Mouse (Mus musculus): ENCODE measurements at regions not wholly inside any gene's neighbourhood (a gene's known extent, or its start where the extent isn't known, plus 50 kb on each side); places are given as distances from the start of the nearest gene placed in this dataset.

GRCm38 (mm10) chr2:158909086-158909485 is 114.5 kb downstream of the Dhx35 start:
- Histone ChIP-seq H3K27ac (no peak overlapping the region), H3K9ac (no peak overlapping the region), H3K27me3 (replicated peaks) (0 out of 2 replicates have a peak, but pooled peaks cover 3% of the 10 kb centered on the region), H3K4me1 (replicated peaks) (no peaks in the 10 kb centered on the region), H3K36me3 (no peaks in the 10 kb centered on the region), H3K9me3 (no peaks in the 10 kb centered on the region), H3K4me3 (replicated peaks) (no peak overlapping the region), H3K4me2 (replicated peaks) (no peak overlapping the region)
- ATAC-seq: no peak
- WGBS: 74% methylated on average over 3 of the region's 3 CpGs

- no peak overlapping the region for H3K4me2 ChIP-seq (replicated peaks)
- H3K36me3 ChIP-seq: no peaks in the 10 kb centered on the region
- ATAC-seq: no peak
- no peak overlapping the region for H3K4me3 ChIP-seq (replicated peaks)
- H3K27ac ChIP-seq: no peak overlapping the region
- 58% methylated on average over 8 of the region's 8 CpGs for WGBS
- no peaks in the 10 kb centered on the region for H3K9me3 ChIP-seq
- no peaks in the 10 kb centered on the region for H3K4me1 ChIP-seq (replicated peaks)
- 0 out of 2 replicates have a peak, but pooled peaks cover 3% of the 10 kb centered on the region for H3K27me3 ChIP-seq (replicated peaks)
- no peak overlapping the region for H3K9ac ChIP-seq
These were observed 115.7 kb downstream of the Dhx35 start for GRCm38 (mm10) chr2:158910325-158910724.

GRCm38 (mm10) chr2:158911191-158911590 is 116.6 kb downstream of the Dhx35 start:
- no peak overlapping the region for H3K9ac ChIP-seq
- H3K36me3 ChIP-seq: no peaks in the 10 kb centered on the region
- no peaks in the 10 kb centered on the region for H3K9me3 ChIP-seq
- no peak for ATAC-seq
- no peak overlapping the region for H3K4me3 ChIP-seq (replicated peaks)
- H3K4me2 ChIP-seq (replicated peaks): no peak overlapping the region
- H3K27ac ChIP-seq: no peak overlapping the region
- no peaks in the 10 kb centered on the region for H3K4me1 ChIP-seq (replicated peaks)
- 57% methylated on average over 7 of the region's 7 CpGs for WGBS
- H3K27me3 ChIP-seq (replicated peaks): 0 out of 2 replicates have a peak, but pooled peaks cover 3% of the 10 kb centered on the region

DNA sequence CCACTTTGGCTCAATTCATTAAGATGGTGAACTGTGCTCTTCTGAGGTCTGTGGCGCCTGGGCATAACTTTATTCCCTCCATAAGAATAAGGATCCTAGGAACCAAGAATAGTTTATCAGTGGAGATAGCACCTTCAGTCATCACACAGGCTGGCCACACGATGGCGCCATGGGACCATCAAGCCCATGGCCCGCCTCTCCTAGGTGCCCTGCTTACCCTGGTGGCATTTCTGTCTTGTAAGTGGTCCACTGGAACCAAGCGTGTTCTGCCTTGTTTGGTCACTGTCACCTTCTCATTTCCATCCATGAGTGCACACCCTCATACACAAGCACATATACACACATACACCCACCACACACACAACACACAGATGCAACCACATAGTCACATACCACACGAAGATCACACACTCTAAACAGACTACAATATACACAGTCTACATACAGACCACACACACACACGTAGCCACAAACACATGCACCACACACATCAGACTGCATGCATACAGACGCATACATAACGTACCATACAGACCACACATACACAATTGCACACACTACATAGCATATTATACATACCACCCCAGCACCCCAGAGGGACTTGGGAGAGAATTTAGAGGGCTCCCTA is 118.1 kb downstream of the Dhx35 start:
- H3K4me2 ChIP-seq (replicated peaks): no peak overlapping the region
- H3K9me3 ChIP-seq: no peaks in the 10 kb centered on the region
- no peak overlapping the region for H3K9ac ChIP-seq
- H3K4me3 ChIP-seq (replicated peaks): no peak overlapping the region
- 0 out of 2 replicates have a peak, but pooled peaks cover 3% of the 10 kb centered on the region for H3K27me3 ChIP-seq (replicated peaks)
- H3K27ac ChIP-seq: no peak overlapping the region
- 35% methylated on average over 9 of the region's 9 CpGs for WGBS
- ATAC-seq: no peak
- H3K4me1 ChIP-seq (replicated peaks): no peaks in the 10 kb centered on the region
- H3K36me3 ChIP-seq: no peaks in the 10 kb centered on the region

DNA sequence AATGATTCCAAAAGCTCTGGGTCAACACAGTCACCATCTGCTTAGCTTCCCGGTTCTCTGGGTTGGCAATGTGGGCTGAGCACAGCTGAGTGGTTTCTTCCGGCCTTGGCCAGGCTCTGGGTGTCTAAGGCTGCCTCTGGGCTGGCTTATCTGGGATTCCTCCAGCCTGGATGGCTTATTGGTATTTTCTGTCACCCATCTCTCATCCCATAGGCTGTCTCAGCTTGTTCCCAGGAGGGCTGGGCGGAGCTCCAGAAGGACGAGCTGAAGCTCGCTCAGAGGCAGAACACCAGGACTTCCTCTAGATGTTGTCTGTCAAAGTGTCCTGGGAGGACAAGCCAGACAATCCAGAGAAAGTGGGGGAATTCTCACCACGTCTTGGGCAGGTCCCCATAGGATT is 122.8 kb downstream of the Dhx35 start:
- Histone ChIP-seq H3K4me1 (replicated peaks) (no peaks in the 10 kb centered on the region), H3K9ac (no peak overlapping the region), H3K27me3 (replicated peaks) (no peaks in the 10 kb centered on the region), H3K9me3 (no peaks in the 10 kb centered on the region), H3K27ac (no peak overlapping the region), H3K36me3 (no peaks in the 10 kb centered on the region), H3K4me2 (replicated peaks) (no peak overlapping the region), H3K4me3 (replicated peaks) (no peak overlapping the region)
- WGBS: 38% methylated on average over 6 of the region's 6 CpGs
- no peak for ATAC-seq

GRCm38 (mm10) chr2:158918312-158918711 is 123.7 kb downstream of the Dhx35 start:
- H3K27me3 ChIP-seq (replicated peaks): no peaks in the 10 kb centered on the region
- no peak overlapping the region for H3K27ac ChIP-seq
- no peaks in the 10 kb centered on the region for H3K36me3 ChIP-seq
- H3K4me1 ChIP-seq (replicated peaks): no peaks in the 10 kb centered on the region
- no peak overlapping the region for H3K9ac ChIP-seq
- no peak overlapping the region for H3K4me2 ChIP-seq (replicated peaks)
- no peak for ATAC-seq
- no peaks in the 10 kb centered on the region for H3K9me3 ChIP-seq
- H3K4me3 ChIP-seq (replicated peaks): no peak overlapping the region
- WGBS: 83% methylated on average over 5 of the region's 5 CpGs

GRCm38 (mm10) chr2:158921342-158922255 is 127.0 kb downstream of the Dhx35 start:
- Histone ChIP-seq H3K27me3 (replicated peaks) (no peaks in the 10 kb centered on the region), H3K9me3 (no peaks in the 10 kb centered on the region), H3K4me1 (replicated peaks) (no peaks in the 10 kb centered on the region), H3K36me3 (no peaks in the 10 kb centered on the region), H3K9ac (no peak overlapping the region), H3K4me2 (replicated peaks) (no peak overlapping the region), H3K4me3 (replicated peaks) (no peak overlapping the region), H3K27ac (no peak overlapping the region)
- WGBS: 68% methylated on average over 12 of the region's 12 CpGs
- no peak for ATAC-seq

GRCm38 (mm10) chr2:158922766-158923165 is 128.2 kb downstream of the Dhx35 start:
- H3K36me3 ChIP-seq: no peaks in the 10 kb centered on the region
- H3K4me2 ChIP-seq (replicated peaks): no peak overlapping the region
- H3K9me3 ChIP-seq: no peaks in the 10 kb centered on the region
- ATAC-seq: no peak
- no peak overlapping the region for H3K4me3 ChIP-seq (replicated peaks)
- no peak overlapping the region for H3K27ac ChIP-seq
- no peaks in the 10 kb centered on the region for H3K27me3 ChIP-seq (replicated peaks)
- H3K9ac ChIP-seq: no peak overlapping the region
- WGBS: 39% methylated on average over 5 of the region's 5 CpGs
- H3K4me1 ChIP-seq (replicated peaks): no peaks in the 10 kb centered on the region

DNA sequence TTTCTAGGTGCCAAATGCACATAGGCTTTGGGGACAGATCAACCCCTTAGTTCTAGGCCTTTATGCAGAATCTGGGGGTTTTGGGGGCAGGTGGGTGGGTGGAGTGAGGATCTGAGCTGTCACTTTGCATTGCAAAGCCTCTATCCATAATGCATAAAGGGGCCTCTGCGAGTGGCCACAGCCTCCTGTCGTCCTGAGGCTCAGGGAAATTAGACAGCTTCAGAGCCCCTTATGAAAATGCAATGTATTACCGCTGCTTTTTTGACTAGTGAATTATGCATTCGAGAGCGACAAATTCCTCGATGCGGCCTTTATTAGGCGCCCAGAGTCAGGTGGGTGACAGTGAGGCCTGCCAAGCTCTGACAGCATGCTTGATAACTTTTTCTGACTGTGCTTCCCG is 134.9 kb downstream of the Dhx35 start:
- Histone ChIP-seq H3K27ac (no peak overlapping the region), H3K4me3 (replicated peaks) (no peak overlapping the region), H3K4me1 (replicated peaks) (no peaks in the 10 kb centered on the region), H3K4me2 (replicated peaks) (no peak overlapping the region), H3K27me3 (replicated peaks) (no peaks in the 10 kb centered on the region), H3K9me3 (no peaks in the 10 kb centered on the region), H3K9ac (no peak overlapping the region), H3K36me3 (no peaks in the 10 kb centered on the region)
- no peak for ATAC-seq
- WGBS: 79% methylated on average over 9 of the region's 9 CpGs

- Histone ChIP-seq H3K27me3 (replicated peaks) (no peaks in the 10 kb centered on the region), H3K4me2 (replicated peaks) (no peak overlapping the region), H3K4me3 (replicated peaks) (no peak overlapping the region), H3K4me1 (replicated peaks) (no peaks in the 10 kb centered on the region), H3K9ac (no peak overlapping the region), H3K9me3 (no peaks in the 10 kb centered on the region), H3K36me3 (no peaks in the 10 kb centered on the region), H3K27ac (no peak overlapping the region)
- 86% methylated on average over 2 of the region's 2 CpGs for WGBS
- ATAC-seq: no peak
These were observed 143.4 kb downstream of the Dhx35 start for GRCm38 (mm10) chr2:158937948-158938565.

- no peak overlapping the region for H3K27ac ChIP-seq
- H3K4me1 ChIP-seq (replicated peaks): no peaks in the 10 kb centered on the region
- H3K27me3 ChIP-seq (replicated peaks): no peaks in the 10 kb centered on the region
- ATAC-seq: no peak
- no peaks in the 10 kb centered on the region for H3K9me3 ChIP-seq
- no peak overlapping the region for H3K4me3 ChIP-seq (replicated peaks)
- no peaks in the 10 kb centered on the region for H3K36me3 ChIP-seq
- 43% methylated on average over 6 of the region's 6 CpGs for WGBS
- H3K4me2 ChIP-seq (replicated peaks): no peak overlapping the region
- H3K9ac ChIP-seq: no peak overlapping the region
These were observed 154.8 kb downstream of the Dhx35 start for GRCm38 (mm10) chr2:158949418-158949817.

DNA sequence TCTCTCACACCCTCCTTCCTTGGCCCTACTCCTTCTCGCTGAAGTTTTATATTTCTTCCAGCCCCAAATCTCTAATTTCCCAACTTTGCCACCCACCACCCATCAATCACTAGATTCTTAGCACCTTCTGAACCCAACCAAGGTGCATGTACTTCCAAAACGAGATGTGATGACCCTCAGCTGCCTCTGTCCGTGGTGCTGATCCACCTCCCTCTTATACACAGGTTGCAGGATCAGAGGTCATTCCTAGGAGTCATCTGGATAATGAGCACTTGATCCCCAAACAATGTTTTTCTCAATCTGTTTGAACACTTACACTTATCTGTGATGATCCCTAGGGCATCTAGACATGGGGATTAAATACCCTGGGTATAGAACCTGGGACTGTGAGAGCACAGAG is 156.5 kb downstream of the Dhx35 start:
- Histone ChIP-seq H3K4me3 (replicated peaks) (no peak overlapping the region), H3K27ac (no peak overlapping the region), H3K9ac (no peak overlapping the region)

More for the DNA sequence above, 156.5 kb downstream of the Dhx35 start:
- H3K36me3 ChIP-seq: no peaks in the 10 kb centered on the region
- H3K9me3 ChIP-seq: no peaks in the 10 kb centered on the region
- no peaks in the 10 kb centered on the region for H3K4me1 ChIP-seq (replicated peaks)
- no peaks in the 10 kb centered on the region for H3K27me3 ChIP-seq (replicated peaks)
- no peak overlapping the region for H3K4me2 ChIP-seq (replicated peaks)
- ATAC-seq: no peak
- WGBS: 26% methylated on average over 3 of the region's 3 CpGs
